Mouse (Mus musculus): ENCODE measurements around the gene Ninj1.

GRCm38 (mm10) chr13:49189970-49190870 lies 2.9 kb downstream of the Ninj1 start:
- no peak for TF ChIP-seq CTCF (IDR thresholded peaks at IDR 0.05; ENCODE audit: extremely low read depth, insufficient read length, insufficient replicate concordance, low read depth, low read length)
- TF ChIP-seq POLR2A (IDR thresholded peaks at IDR 0.05; ENCODE audit: low read depth, low read length), result no peak

Data from small intestine, adult 2 months (tissue).